Mouse (Mus musculus): ENCODE results near the gene Lgals3. TPM values are rescaled to one million over a fixed set of nuclear protein-coding genes. Genes with fewer than 3 reads are reported as not detected.
A peak's percentile ranks its signal among the peaks of the same experiment; 100 is the strongest.

Gene Lgals3
- total and polyA plus RNA-seq, 3 experiments: 0.29 to 1.8 TPM; not detected in 1

DNA sequence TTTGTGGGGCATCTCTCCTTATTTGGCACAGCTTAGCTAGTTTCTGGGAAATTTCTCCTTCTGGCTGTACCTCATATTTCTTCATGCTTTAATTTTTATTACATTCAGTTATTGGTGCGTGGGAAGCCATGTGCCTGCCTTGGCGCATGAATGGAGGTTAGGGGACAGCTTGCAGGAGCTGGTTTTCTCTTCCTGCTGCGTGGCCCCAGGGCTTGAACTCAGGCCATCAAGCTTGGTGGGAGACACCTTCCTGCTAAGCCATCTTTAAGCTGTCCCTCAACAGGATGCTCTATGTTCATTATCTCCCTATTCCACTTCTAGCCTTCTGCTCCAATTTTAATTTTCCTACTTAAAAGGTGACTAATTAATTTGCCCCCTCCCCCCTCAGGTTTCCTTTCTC, 3.2 kb downstream of the Lgals3 start:
- H3K79me2 ChIP-seq (replicated peaks; ENCODE audit: control insufficient read depth, extremely low read depth, insufficient read depth, poor library complexity, severe bottlenecking): no peaks in the 10 kb centered on the region
- TF ChIP-seq NELFE (IDR thresholded peaks at IDR 0.05; ENCODE audit: low read depth, low read length) (no peak), USF2 (conservative IDR thresholded peaks at IDR 0.05; ENCODE audit: low read depth, low read length) (no peak), MEF2A (IDR thresholded peaks at IDR 0.05; ENCODE audit: borderline replicate concordance, low read depth, low read length) (no peak), ELF1 (IDR thresholded peaks at IDR 0.05; ENCODE audit: low read depth, low read length) (no peak)
- H3K4me3 ChIP-seq (replicated peaks in 1 of 3; ENCODE audit: low read depth in 2 of 3, low read length in 2 of 3, poor library complexity in 1 of 3): no peak overlapping the region
- H3K36me3 ChIP-seq (replicated peaks in 1 of 2; ENCODE audit: control insufficient read depth in 1 of 2, insufficient read depth in 1 of 2, low read length in 1 of 2): no peaks in the 10 kb centered on the region
- H3K4me2 ChIP-seq (ENCODE audit: insufficient read depth, low read depth, poor library complexity, severe bottlenecking): no peak overlapping the region
- no peak overlapping the region for H3K27ac ChIP-seq (ENCODE audit: insufficient read depth, low read depth)
- no peaks in the 10 kb centered on the region for H3K9me3 ChIP-seq (replicated peaks; ENCODE audit: low read length)
- H3K9ac ChIP-seq (ENCODE audit: insufficient read depth, low read depth): no peak overlapping the region
- dilution Hi-C loops (cut with MboI; ENCODE audit: extremely low pct_ligation_motif_present, extremely low pct_unique_long_range_greater_than_20kb, low sequenced_read_pairs): no loop called here
- DNase-seq (ENCODE audit: extremely low read depth): no peak
- H3K4me1 ChIP-seq (ENCODE audit: control insufficient read depth in 1 of 2, insufficient read depth in 2 of 2): peaks cover 2 to 9% of the 10 kb centered on the region in 2 experiments; a peak in 2 of 4 replicates
- H3K27me3 ChIP-seq (replicated peaks): no peaks in the 10 kb centered on the region
- in situ Hi-C loops (cut with MboI; ENCODE audit: low pct_ligation_motif_present, low pct_unique_long_range_greater_than_20kb, low sequenced_read_pairs): no loop called here

DNA sequence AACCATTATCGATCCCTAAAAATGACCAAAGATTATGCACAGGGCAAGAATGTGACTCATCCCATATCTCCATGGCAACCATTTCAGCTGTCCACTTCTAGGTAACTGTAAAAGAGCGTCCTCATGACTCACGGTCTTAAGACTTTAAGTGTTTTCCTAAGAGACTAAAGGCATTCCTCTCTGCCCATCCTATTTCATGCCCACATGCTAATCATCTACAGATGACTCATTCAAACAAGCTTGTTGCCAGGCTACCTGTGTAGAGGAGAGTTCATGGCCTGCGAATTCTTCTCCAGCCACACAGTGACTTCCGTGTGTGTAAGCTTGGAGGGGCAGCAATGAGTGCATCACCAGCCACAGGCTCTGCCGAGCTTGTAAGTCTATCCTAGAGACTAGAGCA, 4.1 kb downstream of the Lgals3 start:
- Histone ChIP-seq H3K36me3 (replicated peaks in 1 of 2; ENCODE audit: control insufficient read depth in 1 of 2, insufficient read depth in 1 of 2, low read length in 1 of 2) (no peaks in the 10 kb centered on the region), H3K9me3 (replicated peaks; ENCODE audit: low read length) (no peaks in the 10 kb centered on the region), H3K9ac (ENCODE audit: insufficient read depth, low read depth) (no peak overlapping the region), H3K27ac (ENCODE audit: insufficient read depth, low read depth) (no peak overlapping the region), H3K27me3 (replicated peaks) (no peaks in the 10 kb centered on the region), H3K4me2 (ENCODE audit: insufficient read depth, low read depth, poor library complexity, severe bottlenecking) (no peak overlapping the region), H3K79me2 (replicated peaks; ENCODE audit: control insufficient read depth, extremely low read depth, insufficient read depth, poor library complexity, severe bottlenecking) (no peaks in the 10 kb centered on the region), H3K4me1 (ENCODE audit: control insufficient read depth in 1 of 2, insufficient read depth in 2 of 2) (peaks cover 2 to 9% of the 10 kb centered on the region in 2 experiments; a peak in 2 of 4 replicates), H3K4me3 (replicated peaks in 1 of 3; ENCODE audit: low read depth in 2 of 3, low read length in 2 of 3, poor library complexity in 1 of 3) (no peak overlapping the region)
- no peak for TF ChIP-seq TBP (conservative IDR thresholded peaks at IDR 0.05; ENCODE audit: low read depth, low read length)
- in situ Hi-C loops (cut with MboI; ENCODE audit: low pct_ligation_motif_present, low pct_unique_long_range_greater_than_20kb, low sequenced_read_pairs) (no loop called here), dilution Hi-C loops (cut with MboI; ENCODE audit: extremely low pct_ligation_motif_present, extremely low pct_unique_long_range_greater_than_20kb, low sequenced_read_pairs) (no loop called here)
- DNase-seq (ENCODE audit: extremely low read depth): no peak

DNA sequence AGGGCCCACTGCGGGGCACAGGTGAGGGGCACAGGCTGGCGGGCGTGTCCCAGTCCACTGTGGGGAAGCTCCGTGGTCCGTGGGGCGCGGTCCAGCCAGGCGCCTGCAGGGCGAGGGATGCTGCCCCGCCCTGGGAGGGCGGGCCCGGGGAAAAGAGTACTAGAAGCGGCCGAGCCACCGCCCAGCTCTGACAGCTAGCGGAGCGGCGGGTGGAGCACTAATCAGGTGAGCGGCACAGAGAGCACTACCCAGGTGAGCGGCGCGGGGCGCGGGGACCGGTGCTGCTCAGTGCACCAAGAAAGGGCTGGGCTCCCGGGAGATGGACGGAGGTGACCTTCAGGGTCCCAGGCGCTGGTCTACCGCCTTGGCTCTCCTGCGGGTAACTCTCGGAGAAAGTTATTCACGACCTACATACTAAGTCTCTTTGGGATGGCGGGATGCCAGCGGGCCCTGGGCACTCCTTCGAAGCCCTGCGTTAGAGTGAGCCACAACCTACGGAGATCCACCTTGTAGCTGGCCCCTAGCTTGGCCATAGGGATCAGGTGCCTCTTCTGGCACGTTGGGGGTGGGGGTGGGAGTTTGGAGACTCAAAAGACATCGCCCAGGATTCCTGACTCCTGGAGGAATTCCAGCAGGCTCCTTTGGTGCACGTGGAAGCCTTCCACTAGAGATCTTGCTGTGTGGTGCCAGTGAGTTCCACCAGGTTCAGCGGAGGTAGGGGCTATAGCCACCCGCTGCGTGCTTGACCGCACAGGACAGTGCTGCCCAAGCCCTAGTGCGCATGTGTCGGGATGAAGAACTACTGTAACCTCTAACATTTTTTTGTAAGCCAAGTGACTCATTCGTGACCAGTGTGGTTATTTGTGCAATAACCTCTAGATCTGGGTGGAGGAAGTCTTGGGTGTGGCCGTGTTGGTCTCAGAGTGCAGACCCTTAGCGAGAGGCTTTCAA, 6.5 kb downstream of the Lgals3 start:
- 0 out of 2 replicates have a peak overlapping the region, but pooled peaks have one; percentile 15 for H3K9ac ChIP-seq (ENCODE audit: insufficient read depth, low read depth)
- H3K27ac ChIP-seq (ENCODE audit: insufficient read depth, low read depth): no peak overlapping the region

More for the DNA sequence above, 6.5 kb downstream of the Lgals3 start:
- H3K4me1 ChIP-seq (ENCODE audit: control insufficient read depth in 1 of 2, insufficient read depth in 2 of 2): 0 out of 4 replicates have a peak, but pooled peaks cover 0 to 2% of the 10 kb centered on the region in 2 experiments
- H3K4me3 ChIP-seq (replicated peaks in 1 of 3; ENCODE audit: low read depth in 2 of 3, low read length in 2 of 3, poor library complexity in 1 of 3): peak overlapping the region in 1 of 3 experiments; percentile 39
- no peaks in the 10 kb centered on the region for H3K36me3 ChIP-seq (replicated peaks in 1 of 2; ENCODE audit: control insufficient read depth in 1 of 2, insufficient read depth in 1 of 2, low read length in 1 of 2)
- in situ Hi-C loops (cut with MboI; ENCODE audit: low pct_ligation_motif_present, low pct_unique_long_range_greater_than_20kb, low sequenced_read_pairs): no loop called here
- H3K4me2 ChIP-seq (ENCODE audit: insufficient read depth, low read depth, poor library complexity, severe bottlenecking): peak overlapping the region; percentile 74
- dilution Hi-C loops (cut with MboI; ENCODE audit: extremely low pct_ligation_motif_present, extremely low pct_unique_long_range_greater_than_20kb, low sequenced_read_pairs): no loop called here
- DNase-seq (ENCODE audit: extremely low read depth): no peak
- TF ChIP-seq EP300 (IDR thresholded peaks at IDR 0.05; ENCODE audit: low read length): no peak
- TF ChIP-seq E2F4 (IDR thresholded peaks at IDR 0.05; ENCODE audit: insufficient replicate concordance, low read depth, low read length): no peak
- no peak for TF ChIP-seq BHLHE40 (IDR thresholded peaks at IDR 0.05; ENCODE audit: low read depth, low read length)
- peak; percentile 78 for TF ChIP-seq NRF1 (IDR thresholded peaks at IDR 0.05; ENCODE audit: low read depth, low read length)
- no peak for TF ChIP-seq POLR2A (IDR thresholded peaks at IDR 0.05; ENCODE audit: low read depth, low read length)
- no peak for TF ChIP-seq CHD1 (IDR thresholded peaks at IDR 0.05; ENCODE audit: low read depth, low read length)
- no peak for TF ChIP-seq TBP (conservative IDR thresholded peaks at IDR 0.05; ENCODE audit: low read depth, low read length)
- H3K27me3 ChIP-seq (replicated peaks): no peaks in the 10 kb centered on the region
- no peaks in the 10 kb centered on the region for H3K9me3 ChIP-seq (replicated peaks; ENCODE audit: low read length)
- H3K79me2 ChIP-seq (replicated peaks; ENCODE audit: control insufficient read depth, extremely low read depth, insufficient read depth, poor library complexity, severe bottlenecking): no peaks in the 10 kb centered on the region

All from CH12.LX (cell line).